Mouse (Mus musculus): ENCODE results near the gene Lypd5. TPM values are rescaled to one million over a fixed set of nuclear protein-coding genes. Genes with fewer than 3 reads are reported as not detected.

Lypd5 gene
- total RNA-seq, 1 experiment from 2014 or later, result not detected

Other genes with a start within 250 kb of the Lypd5 start
- gene Zfp112, start 236.9 kb upstream of the Lypd5 start, total RNA-seq (2017), result 0.39 and 0.78 TPM in 2 replicates
- gene Zfp235, start 215.0 kb upstream of the Lypd5 start, total RNA-seq (2017), result 6.3 and 7.4 TPM in 2 replicates
- 1.5 and 3.2 TPM in 2 replicates for gene Zfp114, start 174.1 kb upstream of the Lypd5 start, total RNA-seq (2017)
- gene Zfp111, start 137.8 kb upstream of the Lypd5 start, total RNA-seq (2017), result 12.0 and 26.3 TPM in 2 replicates
- gene Zfp109, start 111.6 kb upstream of the Lypd5 start, total RNA-seq (2017), result 9.8 and 14.8 TPM in 2 replicates
- 1.5 and 3.8 TPM in 2 replicates for gene Zfp108, start 94.4 kb upstream of the Lypd5 start, total RNA-seq (2017)
- gene Zfp93, start 78.8 kb upstream of the Lypd5 start, total RNA-seq (2017), result 1.6 and 4.9 TPM in 2 replicates
- gene Zfp61, start 48.0 kb upstream of the Lypd5 start, total RNA-seq (2017), result 15.7 and 21.4 TPM in 2 replicates
- gene Zfp94, start 32.5 kb upstream of the Lypd5 start, total RNA-seq (2017), result 2.4 and 6.5 TPM in 2 replicates
- not detected in 2 replicates for gene Tescl, start 15.3 kb upstream of the Lypd5 start, total RNA-seq (2017)
- gene Kcnn4, start 21.1 kb downstream of the Lypd5 start, total RNA-seq (2017), result 70.8 and 84.9 TPM in 2 replicates
- gene Smg9, start 50.4 kb downstream of the Lypd5 start, total RNA-seq (2017), result 25.2 and 33.1 TPM in 2 replicates
- not detected in 2 replicates for gene Irgc1, start 103.1 kb downstream of the Lypd5 start, total RNA-seq (2017)
- gene Plaur, start 113.3 kb downstream of the Lypd5 start, total RNA-seq (2017), result 3.6 and 10.2 TPM in 2 replicates
- not detected in 2 replicates for gene Cadm4, start 132.8 kb downstream of the Lypd5 start, total RNA-seq (2017)
- gene Zfp428, start 157.8 kb downstream of the Lypd5 start, total RNA-seq (2017), result 7.0 and 9.0 TPM in 2 replicates
- gene AC161166.1, start 163.3 kb downstream of the Lypd5 start, total RNA-seq (2017), result not detected in 2 replicates
- 3.5 and 6.0 TPM in 2 replicates for gene Irgq, start 181.5 kb downstream of the Lypd5 start, total RNA-seq (2017)
- not detected in 2 replicates for gene Pinlyp, start 196.9 kb downstream of the Lypd5 start, total RNA-seq (2017)
- 32.2 and 37.0 TPM in 2 replicates for gene Xrcc1, start 197.1 kb downstream of the Lypd5 start, total RNA-seq (2017)
- gene Ethe1, start 238.3 kb downstream of the Lypd5 start, total RNA-seq (2017), result 13.2 and 14.6 TPM in 2 replicates
- gene Zfp575, start 238.4 kb downstream of the Lypd5 start, total RNA-seq (2017), result not detected in 2 replicates

All from common myeloid progenitor, adult 5-6 weeks (primary cell).